Mouse (Mus musculus) neural tube, embryonic 12.5 days (tissue): ENCODE results near the gene Vps52. TPM values are rescaled to one million over a fixed set of nuclear protein-coding genes. Genes with fewer than 3 reads are reported as not detected.
"Not testable (repeated sequence)": the region's sequence is repeated elsewhere in the genome, so short reads cannot be mapped to it uniquely, and the experiment has no call there.

Experiments used
- ATAC-seq: fragments of 200-750 bp; cut with Nextera tagmentation; 2 replicates; pipeline ENCODE4 v1.8.0; 2017; ENCODE audit warnings: low read depth, mild to moderate bottlenecking, moderate TSS enrichment, moderate library complexity; ENCODE audit not compliant: low FRiP score
- H3K27ac ChIP-seq: fragments of 300-500 bp; sonication (generic); 2 replicates; pipeline ENCODE4 v1.5.1; 2016
- H3K27me3 ChIP-seq: fragments of 300-500 bp; sonication (generic); replicated peaks from 2 replicates; pipeline ENCODE4 v1.6.1; 2016; ENCODE audit warnings: mild to moderate bottlenecking
- H3K36me3 ChIP-seq: fragments of 300-500 bp; sonication (generic); 2 replicates; pipeline ENCODE4 v1.6.1; 2016; ENCODE audit warnings: mild to moderate bottlenecking
- H3K4me1 ChIP-seq: fragments of 300-500 bp; sonication (generic); 2 replicates; pipeline ENCODE4 v1.6.1; 2016
- H3K4me2 ChIP-seq: fragments of 300-500 bp; sonication (generic); replicated peaks from 2 replicates; pipeline ENCODE4 v1.6.1; 2016; ENCODE audit warnings: mild to moderate bottlenecking
- H3K4me3 ChIP-seq: fragments of 300-500 bp; sonication (generic); 2 replicates; pipeline ENCODE4 v1.5.1; 2016
- H3K9ac ChIP-seq: fragments of 300-500 bp; sonication (generic); 2 replicates; pipeline ENCODE4 v1.6.1; 2016; ENCODE audit warnings: mild to moderate bottlenecking
- H3K9me3 ChIP-seq: fragments of 300-500 bp; sonication (generic); 2 replicates; pipeline ENCODE4 v1.6.1; 2016; ENCODE audit warnings: mild to moderate bottlenecking
- WGBS: fragments of 180-500 bp; shearing (Covaris S2); methylation state at CpG from one replicate; pipeline ENCODE4 v1.1.7; 2016; 5-methylcytosine and 5-hydroxymethylcytosine counted together
- polyA plus RNA-seq: library from polyadenylated mRNA; unstranded; fragments of >200 nt; fragmentation: Nextera tagmentation; extraction: Ambion mirVana; gene quantifications from 2 replicates; pipeline ENCODE4 v1.2.1, GENCODE M21; 2016

Gene Vps52
- polyA plus RNA-seq, 1 experiment from 2014 or later: 66.0 TPM

- Histone ChIP-seq H3K4me2 (peak overlapping the region; percentile 88), H3K36me3 (peaks cover 58% of the 10 kb centered on the region), H3K4me1 (peaks cover 58% of the 10 kb centered on the region), H3K4me3 (peak overlapping the region; percentile 41; the same call in 1 of the 2 replicates), H3K9ac (peak overlapping the region; percentile 60; the same call in 1 of the 2 replicates)
- 77% methylated on average over 13 of the region's 13 CpGs for WGBS
- not testable (repeated sequence) for H3K27me3 ChIP-seq, H3K27ac ChIP-seq, H3K9me3 ChIP-seq, ATAC-seq
Observed at GRCm38 (mm10) chr17:33952015-33952414, 3.6 kb upstream of the Vps52 start.

- no peak overlapping the region for H3K27ac ChIP-seq
- no peak overlapping the region; the same call in 1 of the 2 replicates for H3K4me2 ChIP-seq
- peaks cover 52% of the 10 kb centered on the region for H3K36me3 ChIP-seq
- WGBS: 76% methylated on average over 4 of the region's 4 CpGs
- no peak overlapping the region for H3K9ac ChIP-seq
- peaks cover 58% of the 10 kb centered on the region for H3K4me1 ChIP-seq
- ATAC-seq: no peak
- H3K4me3 ChIP-seq: no peak overlapping the region
- H3K27me3 ChIP-seq: no peaks in the 10 kb centered on the region
- no peaks in the 10 kb centered on the region for H3K9me3 ChIP-seq
Observed at GRCm38 (mm10) chr17:33952879-33953278, 2.7 kb upstream of the Vps52 start.

GRCm38 (mm10) chr17:33953310-33953709, 2.3 kb upstream of the Vps52 start:
- Histone ChIP-seq H3K36me3 (peaks cover 51% of the 10 kb centered on the region), H3K4me2 (peak overlapping the region; percentile 97; the same call in 1 of the 2 replicates), H3K4me3 (no peak overlapping the region), H3K9ac (no peak overlapping the region), H3K27ac (no peak overlapping the region), H3K4me1 (peaks cover 58% of the 10 kb centered on the region), H3K27me3 (no peaks in the 10 kb centered on the region), H3K9me3 (no peaks in the 10 kb centered on the region)
- no peak for ATAC-seq
- 83% methylated on average over 3 of the region's 3 CpGs for WGBS

- peak overlapping the region; percentile 98 for H3K9ac ChIP-seq
- peak overlapping the region; percentile 95 for H3K4me3 ChIP-seq
- no peak for ATAC-seq
- H3K4me1 ChIP-seq: peaks cover 58% of the 10 kb centered on the region
- H3K4me2 ChIP-seq: peak overlapping the region; percentile 97
- 34% methylated on average over 5 of the region's 5 CpGs for WGBS
- H3K27ac ChIP-seq: no peak overlapping the region
- no peaks in the 10 kb centered on the region for H3K9me3 ChIP-seq
- peaks cover 51% of the 10 kb centered on the region for H3K36me3 ChIP-seq
- no peaks in the 10 kb centered on the region for H3K27me3 ChIP-seq
Observed at GRCm38 (mm10) chr17:33953961-33954565, 1.5 kb upstream of the Vps52 start.

GRCm38 (mm10) chr17:33954646-33955554, 712 bp upstream of the Vps52 start:
- Histone ChIP-seq H3K4me2 (peak overlapping the region; percentile 97), H3K27me3 (no peaks in the 10 kb centered on the region), H3K9me3 (no peaks in the 10 kb centered on the region), H3K4me1 (peaks cover 53% of the 10 kb centered on the region), H3K36me3 (peaks cover 51% of the 10 kb centered on the region), H3K9ac (peak overlapping the region; percentile 98), H3K4me3 (peak overlapping the region; percentile 95), H3K27ac (peak overlapping the region; percentile 74; the same call in 1 of the 2 replicates)
- ATAC-seq: no peak; the same call in 1 of the 2 replicates
- 1% methylated on average over 33 of the region's 33 CpGs for WGBS

GRCm38 (mm10) chr17:33956336-33956735, 724 bp downstream of the Vps52 start:
- peak overlapping the region; percentile 67 for H3K4me2 ChIP-seq
- 9% methylated on average over 10 of the region's 10 CpGs for WGBS
- peaks cover 39% of the 10 kb centered on the region for H3K4me1 ChIP-seq
- no peak for ATAC-seq
- no peaks in the 10 kb centered on the region for H3K27me3 ChIP-seq
- peaks cover 51% of the 10 kb centered on the region for H3K36me3 ChIP-seq
- peak overlapping the region; percentile 69 for H3K9ac ChIP-seq
- H3K4me3 ChIP-seq: peak overlapping the region; percentile 95
- H3K27ac ChIP-seq: 0 out of 2 replicates have a peak overlapping the region, but pooled peaks have one; percentile 67
- H3K9me3 ChIP-seq: no peaks in the 10 kb centered on the region

GRCm38 (mm10) chr17:33957493-33957892, 1.9 kb downstream of the Vps52 start:
- H3K27ac ChIP-seq: no peak overlapping the region
- H3K36me3 ChIP-seq: peaks cover 58% of the 10 kb centered on the region
- 84% methylated on average over 6 of the region's 6 CpGs for WGBS
- H3K4me2 ChIP-seq: no peak overlapping the region; the same call in 1 of the 2 replicates
- H3K9ac ChIP-seq: no peak overlapping the region
- H3K4me1 ChIP-seq: peaks cover 29% of the 10 kb centered on the region
- H3K9me3 ChIP-seq: no peaks in the 10 kb centered on the region
- no peak overlapping the region for H3K4me3 ChIP-seq
- H3K27me3 ChIP-seq: no peaks in the 10 kb centered on the region
- no peak for ATAC-seq

GRCm38 (mm10) chr17:33958451-33958850, 2.8 kb downstream of the Vps52 start:
- WGBS: 93% methylated on average over 11 of the region's 11 CpGs
- Histone ChIP-seq H3K27ac (no peak overlapping the region), H3K4me3 (no peak overlapping the region), H3K36me3 (peaks cover 58% of the 10 kb centered on the region), H3K4me1 (peaks cover 20% of the 10 kb centered on the region), H3K9me3 (no peaks in the 10 kb centered on the region), H3K27me3 (no peaks in the 10 kb centered on the region), H3K4me2 (no peak overlapping the region), H3K9ac (no peak overlapping the region)
- ATAC-seq: no peak

- Histone ChIP-seq H3K27ac (no peak overlapping the region), H3K4me1 (peaks cover 13% of the 10 kb centered on the region), H3K4me2 (no peak overlapping the region), H3K36me3 (peaks cover 60% of the 10 kb centered on the region), H3K9ac (no peak overlapping the region), H3K9me3 (no peaks in the 10 kb centered on the region), H3K27me3 (no peaks in the 10 kb centered on the region), H3K4me3 (no peak overlapping the region)
- WGBS: 96% methylated on average over 13 of the region's 13 CpGs
- ATAC-seq: no peak
Observed at GRCm38 (mm10) chr17:33959135-33959534, 3.5 kb downstream of the Vps52 start.

GRCm38 (mm10) chr17:33959948-33960347, 4.3 kb downstream of the Vps52 start:
- H3K4me1 ChIP-seq: peaks cover 6% of the 10 kb centered on the region
- no peak for ATAC-seq
- 96% methylated on average over 15 of the region's 15 CpGs for WGBS
- H3K27me3 ChIP-seq: no peaks in the 10 kb centered on the region
- H3K9me3 ChIP-seq: no peaks in the 10 kb centered on the region
- peaks cover 58% of the 10 kb centered on the region for H3K36me3 ChIP-seq
- no peak overlapping the region for H3K9ac ChIP-seq
- no peak overlapping the region for H3K4me3 ChIP-seq
- no peak overlapping the region for H3K4me2 ChIP-seq
- H3K27ac ChIP-seq: no peak overlapping the region

- no peak for ATAC-seq
- Histone ChIP-seq H3K4me3 (no peak overlapping the region), H3K27ac (no peak overlapping the region), H3K36me3 (peaks cover 77% of the 10 kb centered on the region), H3K4me1 (no peaks in the 10 kb centered on the region), H3K4me2 (no peak overlapping the region), H3K27me3 (no peaks in the 10 kb centered on the region), H3K9ac (no peak overlapping the region), H3K9me3 (no peaks in the 10 kb centered on the region)
- 94% methylated on average over 7 of the region's 7 CpGs for WGBS
Observed at GRCm38 (mm10) chr17:33962876-33963275, 7.3 kb downstream of the Vps52 start.

GRCm38 (mm10) chr17:33965082-33965845, 9.7 kb downstream of the Vps52 start:
- H3K27ac ChIP-seq: no peak overlapping the region
- no peaks in the 10 kb centered on the region for H3K9me3 ChIP-seq
- H3K4me3 ChIP-seq: no peak overlapping the region
- H3K9ac ChIP-seq: no peak overlapping the region
- no peak overlapping the region for H3K4me2 ChIP-seq
- H3K4me1 ChIP-seq: no peaks in the 10 kb centered on the region
- H3K36me3 ChIP-seq: peaks cover 54% of the 10 kb centered on the region
- no peaks in the 10 kb centered on the region for H3K27me3 ChIP-seq
- ATAC-seq: no peak
- 93% methylated on average over 17 of the region's 17 CpGs for WGBS
